Comparison of ENCODE assay signal across 15 mouse cellular contexts in the genomic region with DNA sequence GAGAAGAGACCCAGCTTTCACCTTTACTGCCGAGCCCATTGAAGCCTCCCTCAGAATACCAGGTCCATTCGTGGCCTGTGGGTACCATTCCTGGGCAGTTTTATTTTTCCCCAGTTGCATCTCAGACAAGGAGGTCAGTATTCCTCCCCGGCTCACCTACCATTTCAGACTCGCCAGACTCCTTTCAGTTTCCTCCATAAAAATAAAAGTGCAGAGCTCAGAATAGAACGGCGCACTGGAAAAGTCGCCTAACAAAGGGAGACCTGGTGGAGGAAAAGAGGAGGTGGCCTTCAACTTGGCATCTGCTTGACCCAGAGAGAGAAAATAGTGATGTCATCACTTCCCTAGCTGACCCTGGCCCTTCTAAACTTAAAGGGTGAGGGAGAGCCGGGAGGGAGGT.
"Had no signal": no experiment of that assay in that cellular context is flagged by ENCODE, and none has a peak within 500 bp of the region (broad histone marks: within the 10 kb centered on the region; RNA-seq: fewer than 3 reads in every experiment).

No protein-coding gene starts in this region.

- H3K9me3 ChIP-seq: liver, embryonic 13.5 days; megakaryocyte, embryonic 14.5 days; midbrain, embryonic 12.5 days; stomach, embryonic 15.5 days had no signal

- H3K9ac ChIP-seq: liver, embryonic 13.5 days; liver, postnatal 0 days; midbrain, embryonic 12.5 days; stomach, embryonic 15.5 days had no signal

- H3K27ac ChIP-seq: left cerebral cortex, adult 2 months; liver, embryonic 13.5 days; macrophage; midbrain, embryonic 12.5 days; stomach, embryonic 15.5 days had no signal

- H3K4me2 ChIP-seq: liver, embryonic 13.5 days; midbrain, embryonic 12.5 days; stomach, embryonic 15.5 days had no signal

- H3K4me1 ChIP-seq: liver, embryonic 13.5 days; megakaryocyte, embryonic 14.5 days; midbrain, embryonic 12.5 days; stomach, embryonic 15.5 days had no signal

- H3K27me3 ChIP-seq: liver, embryonic 13.5 days; midbrain, embryonic 12.5 days; stomach, embryonic 15.5 days had no signal

- DNase-seq: kidney, postnatal 14 days; liver; liver, embryonic 13.5 days; liver, postnatal 0 days; right cerebral cortex, postnatal 14 days; thymus, adult 18-20 months; thymus, postnatal 14 days had no signal

- H3K4me3 ChIP-seq: left cerebral cortex, adult 2 months; liver, embryonic 13.5 days; megakaryocyte, embryonic 14.5 days; midbrain, embryonic 12.5 days; stomach, embryonic 15.5 days had no signal

- ATAC-seq: intestine, postnatal 0 days; liver, postnatal 0 days; lung, postnatal 0 days; midbrain, embryonic 16.5 days had no signal

- H3K36me3 ChIP-seq: liver, embryonic 13.5 days; midbrain, embryonic 12.5 days; stomach, embryonic 15.5 days had no signal
